Mouse (Mus musculus) gastrocnemius, postnatal 36 days (tissue): ENCODE measurements around the gene Spr. TPM values are rescaled to one million over a fixed set of nuclear protein-coding genes. Genes with fewer than 3 reads are reported as not detected.
"Not testable (repeated sequence)": the region's sequence is repeated elsewhere in the genome, so short reads cannot be mapped to it uniquely, and the experiment has no call there.

ENCODE experiments used
- DNase-seq, 2 experiments: peaks; one replicate each; pipeline ENCODE4 v3.0.0; 2022
- intact Hi-C: fragments of 180-260 bp; cut with DNase I; formaldehyde crosslinking; loops from one replicate; pipeline ENCODE4 v1.15.1; 2025
- long read RNA-seq, 2 experiments: library from polyadenylated mRNA; stranded (forward); transcript quantifications; one replicate each; pipeline ENCODE4 v2.0.0; 2021
- total RNA-seq, 2 experiments: library from RNA; stranded (reverse); gene quantifications; 2 replicates each; pipeline ENCODE4 v1.2.3; 2021

Gene Spr
- 10 to 100 TPM; 45.2 to 45.4 TPM for total RNA-seq
- long read RNA-seq, experiment 1, transcript Spr-201 (3 exons, 1,230 nt), result major isoform, 14 of 24 reads
- long read RNA-seq, experiment 1, partial matches to known transcripts, result 0 of 24 reads
- long read RNA-seq, experiment 1, other reads (novel, unspliced or antisense), result 9 of 24 reads
- long read RNA-seq, experiment 2, transcript Spr-201 (3 exons, 1,230 nt), result major isoform, 18 of 28 reads
- long read RNA-seq, experiment 2, partial matches to known transcripts, result 1 of 28 reads
- long read RNA-seq, experiment 2, other reads (novel, unspliced or antisense), result 9 of 28 reads

- DNase-seq, result peak; percentile 91 to 93
- intact Hi-C loops, result no loop called here
Measured at GRCm38 (mm10) chr6:85137217-85138035, at the start of gene Spr. Gene Spr, minus strand, starts transcription at chr6:85137766.

- intact Hi-C loops, result no loop called here
- DNase-seq, result no peak
Measured at GRCm38 (mm10) chr6:85186744-85187059, 49.1 kb upstream of the Spr start.

- DNase-seq, result no peak
- intact Hi-C loops, result no loop called here
Measured at GRCm38 (mm10) chr6:85186033-85186743, 48.6 kb upstream of the Spr start.

GRCm38 (mm10) chr6:85183951-85184350 is 46.4 kb upstream of the Spr start:
- no peak for DNase-seq
- intact Hi-C loops, result no loop called here

- intact Hi-C loops, result no loop called here
- DNase-seq, result no peak
Measured at GRCm38 (mm10) chr6:85180036-85180435, 42.5 kb upstream of the Spr start.

- intact Hi-C loops, result no loop called here
- DNase-seq, result no peak
Measured at GRCm38 (mm10) chr6:85179569-85179968, 42.0 kb upstream of the Spr start.

- DNase-seq, result no peak
- intact Hi-C loops, result no loop called here
Measured at GRCm38 (mm10) chr6:85165440-85165921, 27.9 kb upstream of the Spr start.

- DNase-seq, result peak; percentile 43 to 69
- intact Hi-C loops, result loop anchor here (5.0 kb wide), 2 partner anchors 77 to 232 kb away; no protein-coding TSS in a partner anchor
Measured at GRCm38 (mm10) chr6:85160201-85160923, 22.8 kb upstream of the Spr start.

- DNase-seq, result peak; percentile 17 to 30
- intact Hi-C loops, result not testable (repeated sequence)
Measured at GRCm38 (mm10) chr6:85159092-85159760, 21.7 kb upstream of the Spr start.

- intact Hi-C loops, result not testable (repeated sequence)
Measured at GRCm38 (mm10) chr6:85158040-85158804, 20.7 kb upstream of the Spr start.

GRCm38 (mm10) chr6:85156551-85156950 is 19.0 kb upstream of the Spr start:
- intact Hi-C loops, DNase-seq: not testable (repeated sequence)

More at GRCm38 (mm10) chr6:85158040-85158804, 20.7 kb upstream of the Spr start:
- not testable (repeated sequence) for DNase-seq

GRCm38 (mm10) chr6:85154861-85155528 is 17.4 kb upstream of the Spr start:
- intact Hi-C loops, result loop anchor here (5.0 kb wide), 1 partner anchor 252 kb away; no protein-coding TSS in a partner anchor

GRCm38 (mm10) chr6:85153970-85154540 is 16.5 kb upstream of the Spr start:
- intact Hi-C loops, result loop anchor here (5.0 kb wide), 1 partner anchor 253 kb away; no protein-coding TSS in a partner anchor
- DNase-seq, result peak in 1 of 2 experiments; percentile 39

More at GRCm38 (mm10) chr6:85154861-85155528, 17.4 kb upstream of the Spr start:
- DNase-seq, result peak; percentile 27 to 31

- intact Hi-C loops, result loop anchor here (5.0 kb wide), 1 partner anchor 257 kb away; no protein-coding TSS in a partner anchor
Measured at GRCm38 (mm10) chr6:85150386-85150785, 12.8 kb upstream of the Spr start.

GRCm38 (mm10) chr6:85147636-85148035 is 10.1 kb upstream of the Spr start:
- DNase-seq, result no peak
- intact Hi-C loops, result no loop called here

More at GRCm38 (mm10) chr6:85150386-85150785, 12.8 kb upstream of the Spr start:
- DNase-seq, result no peak

GRCm38 (mm10) chr6:85144466-85144865 is 6.9 kb upstream of the Spr start:
- no peak for DNase-seq
- intact Hi-C loops, result no loop called here

GRCm38 (mm10) chr6:85141013-85141412 is 3.4 kb upstream of the Spr start:
- intact Hi-C loops, result not testable (repeated sequence)
- DNase-seq, result peak in 1 of 2 experiments; percentile 40

- DNase-seq, result no peak
- intact Hi-C loops, result no loop called here
Measured at GRCm38 (mm10) chr6:85139534-85139933, 2.0 kb upstream of the Spr start.
